Mouse (Mus musculus): ENCODE data around the gene Nhsl2. TPM values are rescaled to one million over a fixed set of nuclear protein-coding genes. Genes with fewer than 3 reads are reported as not detected.

The Nhsl2 gene
- polyA plus RNA-seq, 1 experiment from 2014 or later, result 4.5 TPM

DNA sequence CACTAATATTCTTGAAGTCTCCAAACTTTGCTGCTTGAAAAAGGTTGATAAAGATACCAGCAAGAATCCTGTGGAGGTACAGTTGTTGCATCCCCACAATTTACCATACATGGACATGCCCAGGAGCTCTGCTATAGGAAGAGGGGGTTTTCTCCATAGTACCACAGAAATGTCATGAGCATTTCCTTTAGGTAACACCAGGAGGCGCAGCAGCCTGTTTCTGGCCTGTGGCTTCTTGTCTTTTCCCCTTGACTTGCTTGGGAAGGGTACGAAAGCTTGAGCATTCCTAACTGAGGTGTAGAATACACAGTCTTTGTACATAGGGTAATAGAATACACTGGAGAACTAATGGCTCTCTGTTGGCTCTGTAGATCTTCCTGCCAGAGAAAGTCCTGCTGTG, 132.3 kb downstream of the Nhsl2 start:
- H3K9ac ChIP-seq (replicated peaks; ENCODE audit: low read depth, low read length), result no peak overlapping the region
- no peak overlapping the region for H3K4me2 ChIP-seq (ENCODE audit: low read depth, low read length)
- no peak overlapping the region for H3K4me3 ChIP-seq (ENCODE audit: low read depth, low read length)
- H3K36me3 ChIP-seq (ENCODE audit: control insufficient read depth, insufficient read depth, low read length), result no peaks in the 10 kb centered on the region
- no peaks in the 10 kb centered on the region for H3K9me3 ChIP-seq (ENCODE audit: control insufficient read depth, low read length)
- no peak for ATAC-seq (ENCODE audit: low read depth)
- no peaks in the 10 kb centered on the region for H3K4me1 ChIP-seq (ENCODE audit: control insufficient read depth, insufficient read depth, low read length)
- H3K27ac ChIP-seq (ENCODE audit: low read depth, low read length), result no peak overlapping the region
- WGBS, result 23% methylated on average over 2 of the region's 2 CpGs
- no peaks in the 10 kb centered on the region for H3K27me3 ChIP-seq (ENCODE audit: control insufficient read depth, insufficient read depth, low read length)

DNA sequence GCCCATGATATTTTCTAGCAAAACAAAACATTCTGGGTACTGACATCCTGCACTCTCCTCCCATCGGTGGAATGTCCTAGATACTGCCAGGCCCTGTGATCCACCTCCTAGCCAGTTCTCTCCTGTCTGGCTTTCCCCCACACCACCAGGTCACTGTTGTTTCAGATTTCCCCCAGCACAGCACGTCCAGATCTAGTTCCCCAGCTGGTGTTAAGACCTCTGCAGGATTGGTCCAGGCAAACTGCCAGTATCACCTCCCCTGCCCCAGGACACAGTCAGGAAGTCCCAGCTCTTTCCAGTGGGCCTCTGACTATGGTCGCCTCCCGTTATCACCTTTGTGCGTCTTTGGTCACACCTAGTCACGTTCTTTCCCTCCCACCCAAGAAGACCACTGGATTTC, 134.5 kb downstream of the Nhsl2 start:
- no peaks in the 10 kb centered on the region for H3K27me3 ChIP-seq (ENCODE audit: control insufficient read depth, insufficient read depth, low read length)
- no peaks in the 10 kb centered on the region for H3K36me3 ChIP-seq (ENCODE audit: control insufficient read depth, insufficient read depth, low read length)
- no peak overlapping the region for H3K4me3 ChIP-seq (ENCODE audit: low read depth, low read length)
- ATAC-seq (ENCODE audit: low read depth), result no peak
- no peak overlapping the region for H3K4me2 ChIP-seq (ENCODE audit: low read depth, low read length)
- no peaks in the 10 kb centered on the region for H3K9me3 ChIP-seq (ENCODE audit: control insufficient read depth, low read length)
- 76% methylated on average over 6 of the region's 6 CpGs for whole genome bisulfite sequencing
- H3K27ac ChIP-seq (ENCODE audit: low read depth, low read length), result no peak overlapping the region
- H3K9ac ChIP-seq (replicated peaks; ENCODE audit: low read depth, low read length), result no peak overlapping the region
- H3K4me1 ChIP-seq (ENCODE audit: control insufficient read depth, insufficient read depth, low read length), result no peaks in the 10 kb centered on the region

DNA sequence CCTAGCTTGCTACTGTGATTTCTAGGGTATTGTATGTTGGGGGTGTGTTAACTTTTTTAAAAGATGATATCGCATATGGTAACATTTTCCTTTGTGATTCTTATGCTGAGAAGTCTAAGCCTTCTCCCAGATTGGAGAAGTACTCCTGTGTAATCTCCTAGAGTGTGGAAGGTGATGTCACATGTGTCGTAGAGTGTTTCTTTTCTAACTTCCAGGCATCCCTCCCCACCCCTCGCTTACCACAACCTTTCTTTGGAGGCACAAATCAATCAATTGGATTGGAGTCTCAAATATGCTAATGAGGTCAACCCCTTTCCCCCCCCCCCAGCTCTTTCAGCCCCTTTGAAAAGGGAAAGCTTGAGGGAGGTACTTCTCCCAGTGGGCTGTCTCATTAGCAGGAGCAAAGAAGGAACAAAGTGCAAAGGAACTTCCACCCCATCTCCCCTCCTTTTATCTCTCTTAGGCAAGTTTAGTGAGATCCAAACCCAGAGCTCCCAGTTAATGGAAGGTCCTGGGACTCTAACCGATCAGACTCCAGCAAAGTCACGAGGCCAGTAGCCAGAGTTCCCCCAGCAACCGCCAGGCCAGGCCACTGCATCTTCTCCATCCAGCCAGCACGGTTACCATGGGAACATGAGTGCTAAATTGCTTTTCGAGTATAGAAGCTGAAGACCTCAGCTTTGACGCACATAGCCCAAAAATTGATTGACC, 137.6 kb downstream of the Nhsl2 start:
- Histone ChIP-seq H3K27me3 (ENCODE audit: control insufficient read depth, insufficient read depth, low read length) (no peaks in the 10 kb centered on the region), H3K9ac (replicated peaks; ENCODE audit: low read depth, low read length) (no peak overlapping the region), H3K4me3 (ENCODE audit: low read depth, low read length) (no peak overlapping the region), H3K9me3 (ENCODE audit: control insufficient read depth, low read length) (no peaks in the 10 kb centered on the region), H3K36me3 (ENCODE audit: control insufficient read depth, insufficient read depth, low read length) (no peaks in the 10 kb centered on the region), H3K4me1 (ENCODE audit: control insufficient read depth, insufficient read depth, low read length) (no peaks in the 10 kb centered on the region), H3K4me2 (ENCODE audit: low read depth, low read length) (no peak overlapping the region), H3K27ac (ENCODE audit: low read depth, low read length) (no peak overlapping the region)
- ATAC-seq (ENCODE audit: low read depth), result peak; percentile 58; the same call in 1 of the 2 replicates
- WGBS, result 24% methylated on average over 9 of the region's 9 CpGs

DNA sequence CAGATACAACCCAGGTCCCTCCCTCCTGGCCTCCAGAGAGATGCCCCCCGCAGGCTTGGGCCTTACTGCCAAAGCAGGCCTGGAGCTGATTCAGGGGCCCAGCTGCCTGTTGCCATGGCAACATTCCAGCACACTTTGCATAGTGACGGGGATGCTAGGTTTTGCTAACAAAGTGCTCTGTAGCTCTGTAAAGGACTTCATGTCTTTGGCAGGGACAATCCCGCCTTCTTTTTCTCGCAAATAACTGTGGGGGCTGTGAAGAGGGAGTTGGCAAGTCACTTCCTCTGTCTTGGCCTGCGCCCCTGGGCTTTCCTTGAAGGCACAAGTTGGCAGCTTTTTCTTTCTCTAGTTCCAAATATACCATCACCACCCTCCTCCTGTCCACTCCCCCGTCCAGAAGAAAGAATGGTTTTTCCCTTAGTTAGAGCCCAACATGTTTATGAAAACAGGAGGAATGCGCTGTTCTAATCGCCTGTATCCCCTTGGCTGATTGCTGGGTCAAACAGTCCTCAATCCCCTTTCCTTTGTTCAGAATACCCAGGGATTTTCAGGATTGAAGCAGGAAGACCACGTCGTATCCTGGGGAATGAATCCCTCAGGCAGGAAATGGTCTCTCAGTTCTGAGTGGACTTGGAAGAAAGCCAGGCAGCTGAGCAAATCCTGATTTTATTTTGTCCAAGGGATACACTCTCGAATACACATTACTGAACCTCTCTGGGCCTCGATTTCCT, 144.8 kb downstream of the Nhsl2 start:
- WGBS, result 24% methylated on average over 12 of the region's 12 CpGs
- Histone ChIP-seq H3K4me3 (ENCODE audit: low read depth, low read length) (no peak overlapping the region), H3K4me1 (ENCODE audit: control insufficient read depth, insufficient read depth, low read length) (no peaks in the 10 kb centered on the region), H3K36me3 (ENCODE audit: control insufficient read depth, insufficient read depth, low read length) (no peaks in the 10 kb centered on the region), H3K27me3 (ENCODE audit: control insufficient read depth, insufficient read depth, low read length) (no peaks in the 10 kb centered on the region), H3K9ac (replicated peaks; ENCODE audit: low read depth, low read length) (no peak overlapping the region), H3K9me3 (ENCODE audit: control insufficient read depth, low read length) (no peaks in the 10 kb centered on the region), H3K4me2 (ENCODE audit: low read depth, low read length) (no peak overlapping the region), H3K27ac (ENCODE audit: low read depth, low read length) (peak overlapping the region; percentile 52; the same call in 1 of the 2 replicates)
- peak; percentile 91 for ATAC-seq (ENCODE audit: low read depth)

DNA sequence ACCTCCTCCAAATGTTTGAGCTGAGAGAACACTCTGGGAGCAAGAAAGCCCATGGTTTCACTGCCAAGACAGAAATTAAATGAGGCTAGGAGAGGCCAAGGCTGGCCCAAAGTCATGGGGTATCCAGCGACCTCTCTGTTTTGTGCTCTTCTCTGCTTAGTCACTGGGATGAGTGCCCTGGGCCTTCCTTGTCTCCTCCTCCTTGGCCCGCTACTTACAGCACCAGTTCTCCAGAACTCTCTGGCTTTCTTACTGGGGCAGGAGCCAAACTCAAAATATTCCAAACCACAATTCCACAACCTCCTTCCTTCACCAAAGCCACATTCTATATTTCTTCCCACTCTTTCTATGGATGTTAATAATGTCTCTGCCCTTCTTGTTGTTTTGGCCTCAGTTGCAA, 147.5 kb downstream of the Nhsl2 start:
- H3K27me3 ChIP-seq (ENCODE audit: control insufficient read depth, insufficient read depth, low read length), result no peaks in the 10 kb centered on the region
- ATAC-seq (ENCODE audit: low read depth), result no peak
- H3K4me1 ChIP-seq (ENCODE audit: control insufficient read depth, insufficient read depth, low read length), result no peaks in the 10 kb centered on the region
- no peaks in the 10 kb centered on the region for H3K9me3 ChIP-seq (ENCODE audit: control insufficient read depth, low read length)
- no peak overlapping the region for H3K4me3 ChIP-seq (ENCODE audit: low read depth, low read length)
- H3K27ac ChIP-seq (ENCODE audit: low read depth, low read length), result no peak overlapping the region
- H3K36me3 ChIP-seq (ENCODE audit: control insufficient read depth, insufficient read depth, low read length), result no peaks in the 10 kb centered on the region
- no peak overlapping the region for H3K9ac ChIP-seq (replicated peaks; ENCODE audit: low read depth, low read length)
- WGBS, result 72% methylated on average over 2 of the region's 2 CpGs
- H3K4me2 ChIP-seq (ENCODE audit: low read depth, low read length), result no peak overlapping the region

DNA sequence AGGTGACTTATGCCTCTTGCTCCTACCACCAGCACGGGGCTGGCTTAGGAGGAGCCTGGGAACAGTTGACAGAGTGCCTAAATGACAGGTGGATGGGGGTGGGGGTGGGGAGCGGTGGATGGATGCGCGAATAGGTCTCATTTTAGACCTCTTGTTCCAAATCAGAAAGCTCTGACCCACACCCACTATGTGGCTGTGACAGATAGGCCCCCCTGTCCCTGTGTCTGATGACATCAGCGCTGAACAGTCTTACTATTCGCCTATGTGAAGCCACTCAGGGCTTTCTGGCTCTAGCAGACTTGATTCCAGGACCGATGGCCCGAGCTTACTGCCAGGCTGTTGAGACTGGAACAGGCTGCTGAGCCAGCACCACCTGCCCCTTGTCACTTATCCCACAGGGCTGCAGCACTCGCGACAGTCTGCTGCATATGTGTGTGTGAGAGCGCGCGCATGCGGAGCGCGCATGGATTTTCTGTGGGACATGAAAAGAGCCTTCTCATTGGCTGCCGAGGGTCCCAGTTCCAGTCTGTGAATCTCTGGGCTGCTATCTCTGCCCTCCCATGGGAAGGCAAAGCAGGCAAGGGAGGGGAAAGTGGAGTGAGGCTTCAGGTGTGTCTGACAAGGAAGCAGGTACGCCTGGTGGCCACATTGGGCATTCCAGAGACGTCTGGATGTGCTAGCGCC, 154.6 kb downstream of the Nhsl2 start:
- no peaks in the 10 kb centered on the region for H3K4me1 ChIP-seq (ENCODE audit: control insufficient read depth, insufficient read depth, low read length)
- peak overlapping the region; percentile 18; the same call in 1 of the 2 replicates for H3K9ac ChIP-seq (replicated peaks; ENCODE audit: low read depth, low read length)
- peak overlapping the region; percentile 1; the same call in 1 of the 2 replicates for H3K27ac ChIP-seq (ENCODE audit: low read depth, low read length)
- H3K4me3 ChIP-seq (ENCODE audit: low read depth, low read length), result peak overlapping the region; percentile 26
- peak; percentile 88 for ATAC-seq (ENCODE audit: low read depth)
- peak overlapping the region; percentile 54 for H3K4me2 ChIP-seq (ENCODE audit: low read depth, low read length)
- WGBS, result 14% methylated on average over 20 of the region's 20 CpGs
- no peaks in the 10 kb centered on the region for H3K9me3 ChIP-seq (ENCODE audit: control insufficient read depth, low read length)
- H3K27me3 ChIP-seq (ENCODE audit: control insufficient read depth, insufficient read depth, low read length), result peaks cover 3% of the 10 kb centered on the region; the same call in 1 of the 2 replicates
- no peaks in the 10 kb centered on the region for H3K36me3 ChIP-seq (ENCODE audit: control insufficient read depth, insufficient read depth, low read length)

DNA sequence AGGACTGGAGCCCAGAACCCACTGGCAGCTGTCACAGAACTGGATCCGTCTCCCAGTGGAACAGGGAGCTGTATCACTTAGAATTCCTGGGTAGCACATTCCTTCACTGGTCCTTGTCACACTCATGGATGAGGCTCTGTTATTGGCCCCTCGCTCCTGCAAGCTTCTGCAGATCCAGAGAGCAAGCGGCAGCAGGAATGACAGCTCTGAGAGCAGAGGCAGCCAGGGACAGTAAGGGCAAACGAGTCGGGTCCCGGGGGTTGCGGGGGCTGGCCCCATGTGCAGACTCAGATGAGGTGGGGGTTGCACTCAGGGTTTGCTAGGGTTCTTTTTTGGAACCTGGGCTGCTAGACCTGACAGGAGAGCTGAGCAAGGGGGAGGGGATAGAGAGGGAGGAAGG, 155.2 kb downstream of the Nhsl2 start:
- peak; percentile 68 for ATAC-seq (ENCODE audit: low read depth)
- H3K4me2 ChIP-seq (ENCODE audit: low read depth, low read length), result peak overlapping the region; percentile 54
- H3K4me1 ChIP-seq (ENCODE audit: control insufficient read depth, insufficient read depth, low read length), result no peaks in the 10 kb centered on the region
- H3K9me3 ChIP-seq (ENCODE audit: control insufficient read depth, low read length), result no peaks in the 10 kb centered on the region
- H3K27ac ChIP-seq (ENCODE audit: low read depth, low read length), result no peak overlapping the region
- H3K4me3 ChIP-seq (ENCODE audit: low read depth, low read length), result peak overlapping the region; percentile 26
- H3K27me3 ChIP-seq (ENCODE audit: control insufficient read depth, insufficient read depth, low read length), result peaks cover 3% of the 10 kb centered on the region; the same call in 1 of the 2 replicates
- whole genome bisulfite sequencing, result 12% methylated on average over 7 of the region's 7 CpGs
- 0 out of 2 replicates have a peak overlapping the region, but pooled peaks have one; percentile 16 for H3K9ac ChIP-seq (replicated peaks; ENCODE audit: low read depth, low read length)
- H3K36me3 ChIP-seq (ENCODE audit: control insufficient read depth, insufficient read depth, low read length), result no peaks in the 10 kb centered on the region

DNA sequence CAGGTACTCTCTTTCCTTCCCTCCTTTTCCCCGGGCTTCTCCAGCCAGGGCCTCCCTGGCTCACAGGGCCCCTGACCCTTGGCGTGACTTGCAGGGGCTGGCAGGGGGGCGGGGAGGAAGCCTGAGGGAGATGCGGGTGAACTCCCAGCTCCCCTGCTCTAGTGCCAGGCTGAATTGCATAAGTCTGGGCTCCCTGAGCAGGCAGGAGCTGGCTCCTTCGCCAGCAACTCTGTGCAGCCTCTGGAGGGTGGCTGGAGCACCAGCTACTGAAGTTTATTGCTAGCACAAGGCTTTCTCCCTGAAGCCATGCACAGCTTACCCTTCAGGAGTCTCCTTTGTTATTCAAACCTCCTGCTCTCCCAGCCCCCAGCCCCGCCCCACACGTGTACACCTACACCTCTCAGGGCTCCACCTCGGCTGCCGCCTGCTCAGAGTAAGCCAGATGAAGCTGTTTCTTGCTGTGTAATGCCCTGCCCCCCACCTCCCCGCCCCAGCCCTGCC, 156.0 kb downstream of the Nhsl2 start:
- peak; percentile 26; the same call in 1 of the 2 replicates for ATAC-seq (ENCODE audit: low read depth)
- Histone ChIP-seq H3K9ac (replicated peaks; ENCODE audit: low read depth, low read length) (no peak overlapping the region), H3K27me3 (ENCODE audit: control insufficient read depth, insufficient read depth, low read length) (peaks cover 3% of the 10 kb centered on the region; the same call in 1 of the 2 replicates), H3K4me3 (ENCODE audit: low read depth, low read length) (peak overlapping the region; percentile 21; the same call in 1 of the 2 replicates), H3K4me1 (ENCODE audit: control insufficient read depth, insufficient read depth, low read length) (no peaks in the 10 kb centered on the region), H3K4me2 (ENCODE audit: low read depth, low read length) (peak overlapping the region; percentile 54), H3K27ac (ENCODE audit: low read depth, low read length) (no peak overlapping the region), H3K36me3 (ENCODE audit: control insufficient read depth, insufficient read depth, low read length) (no peaks in the 10 kb centered on the region), H3K9me3 (ENCODE audit: control insufficient read depth, low read length) (no peaks in the 10 kb centered on the region)
- 12% methylated on average over 7 of the region's 10 CpGs for WGBS

Measured in neural tube, embryonic 14.5 days (tissue).